16 mouse cellular contexts compared by ENCODE assay signal in the genomic region with DNA sequence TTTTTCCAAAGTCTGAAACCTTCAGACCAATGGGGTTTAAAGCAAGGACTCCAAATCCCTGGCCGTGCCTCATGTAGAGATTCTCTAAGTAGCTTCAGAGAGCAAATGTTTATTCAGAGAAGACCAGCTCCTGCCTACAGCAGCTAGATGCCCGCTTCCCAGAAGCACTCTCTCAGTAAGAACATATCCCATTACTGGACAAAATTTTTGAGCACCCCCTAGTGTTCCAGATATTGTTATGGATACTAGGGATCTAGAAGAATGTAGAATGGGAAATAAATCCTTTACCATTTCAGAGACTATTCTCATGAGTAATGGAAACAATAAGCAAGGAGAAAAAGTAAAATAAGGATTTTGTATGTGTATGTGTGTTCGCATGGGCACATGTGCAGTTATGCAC. TPM values are rescaled to one million over a fixed set of nuclear protein-coding genes. Genes with fewer than 3 reads are reported as not detected.
DNase-seq lines count a peak whose midpoint lies in the region; TF ChIP-seq lines count a peak whose summit lies in the region.
"Had no signal": no experiment of that assay in that cellular context is flagged by ENCODE, and none has a peak within 500 bp of the region (broad histone marks: within the 10 kb centered on the region; RNA-seq: fewer than 3 reads in every experiment).

No protein-coding gene starts in this region.

- H3K4me1 ChIP-seq in heart, adult 2 months (ENCODE audit: control insufficient read depth, insufficient read depth, low read length): no peaks in the 10 kb centered on the region
- H3K4me1 ChIP-seq in lung, adult 2 months (ENCODE audit: control insufficient read depth, insufficient read depth, low read length): no peaks in the 10 kb centered on the region
- H3K4me1 ChIP-seq: hindbrain, embryonic 15.5 days had no signal

- DNase-seq in heart, adult 2 months: no peak
- DNase-seq in heart, postnatal 25 days (ENCODE audit: low spot score): no peak
- DNase-seq in lung, adult 2 months: no peak
- no peak for DNase-seq in lung, postnatal 25 days (ENCODE audit: low spot score)
- peak; percentile 56 for DNase-seq in 3T3-L1 (ENCODE audit: low read depth, low spot score)
- DNase-seq in brain, adult 2 months (ENCODE audit: low read depth, low spot score): peak; percentile 57
- no peak for DNase-seq in cerebellum, postnatal 36 days
- DNase-seq: adrenal gland, adult 8-10 months; cerebellum, adult 8-10 months; kidney, adult 2 months; kidney, postnatal 4 days; thymus, adult 2 months had no signal

- TF ChIP-seq CTCF in heart, adult 2 months (IDR thresholded peaks at IDR 0.05): peak; percentile 36
- TF ChIP-seq CTCF in lung, adult 2 months (IDR thresholded peaks at IDR 0.05; ENCODE audit: insufficient read depth, low read length): 0 out of 2 replicates have a peak, but pooled peaks have one; percentile 2

- H3K79me2 ChIP-seq in heart, adult 2 months (replicated peaks; ENCODE audit: control insufficient read depth, insufficient read depth, low read length): no peaks in the 10 kb centered on the region

- intact Hi-C loops in heart, adult 2 months (cut with DNase I): loop anchor here (1.0 kb wide), 1 partner anchor 236 kb away; no protein-coding TSS in a partner anchor
- intact Hi-C loops in heart, postnatal 25 days (cut with DNase I): no loop called here

- no peak overlapping the region for H3K4me3 ChIP-seq in heart, adult 2 months
- H3K4me3 ChIP-seq in lung, adult 2 months (replicated peaks; ENCODE audit: extremely low read depth, low read depth, low read length): no peak overlapping the region
- H3K4me3 ChIP-seq: erythroblast, embryonic 14.5 days; hindbrain, embryonic 15.5 days; limb, embryonic 13.5 days had no signal

- no peak overlapping the region for H3K9ac ChIP-seq in heart, adult 2 months (ENCODE audit: low read depth, low read length)
- H3K9ac ChIP-seq: hindbrain, embryonic 15.5 days; limb, embryonic 13.5 days had no signal

- H3K27me3 ChIP-seq in heart, adult 2 months (ENCODE audit: control insufficient read depth, insufficient read depth, low read length): no peaks in the 10 kb centered on the region
- H3K27me3 ChIP-seq: hindbrain, embryonic 15.5 days; limb, embryonic 13.5 days had no signal

- no peaks in the 10 kb centered on the region for H3K36me3 ChIP-seq in heart, adult 2 months (ENCODE audit: control insufficient read depth, insufficient read depth, low read length)
- H3K36me3 ChIP-seq: G1E; hindbrain, embryonic 15.5 days; limb, embryonic 13.5 days had no signal

- TF ChIP-seq POLR2A in heart, adult 2 months (IDR thresholded peaks at IDR 0.05; ENCODE audit: insufficient read depth, low read depth, low read length): no peak
- no peak for TF ChIP-seq POLR2A in lung, adult 2 months (IDR thresholded peaks at IDR 0.05; ENCODE audit: borderline replicate concordance, extremely low read depth, low read depth, low read length)

- no peak for TF ChIP-seq EP300 in heart, adult 2 months (IDR thresholded peaks at IDR 0.05; ENCODE audit: insufficient read depth, low read depth, low read length)

- 72% methylated on average over 3 of the region's 3 CpGs for WGBS in heart, adult 2 months
- WGBS in lung, adult 2 months: 57% methylated on average over 3 of the region's 3 CpGs

- no peak overlapping the region for H3K27ac ChIP-seq in heart, adult 2 months
- H3K27ac ChIP-seq: hindbrain, embryonic 15.5 days; limb, embryonic 13.5 days had no signal

RNA-seq across cellular contexts. Expression of a gene that starts 42.0 kb away (rescaled TPM):
- total RNA-seq in heart, adult 2 months (2021): 1 to 10 TPM; 7.7 to 7.8 TPM
- 6.6 and 8.1 TPM in 2 replicates for polyA plus RNA-seq in heart, adult 2 months (2012; rRNA removed)
- 1 to 10 TPM; 7.5 to 8.3 TPM for total RNA-seq in heart, postnatal 25 days (2021)
- polyA plus RNA-seq in lung, adult 2 months (2012; rRNA removed): 10.6 and 13.8 TPM in 2 replicates

Comparison
In these comparisons a context has a peak if more than half of its experiments do, and no peak if none do; other contexts are left out.
1. DNase-seq: peak in 3T3-L1 (single experiment) and brain, adult 2 months (single experiment); none in heart, adult 2 months (0 of 2), heart, postnatal 25 days (single experiment), lung, adult 2 months (single experiment), lung, postnatal 25 days (single experiment) and cerebellum, postnatal 36 days (0 of 2).